Mouse (Mus musculus) forebrain, embryonic 10.5 days (tissue): ENCODE results near the gene Abhd11. TPM values are rescaled to one million over a fixed set of nuclear protein-coding genes. Genes with fewer than 3 reads are reported as not detected.

Experiments
- DNase-seq: peaks from one replicate; pipeline ENCODE4 v3.0.0-alpha.2; 2017; ENCODE audit warnings: low spot score; ENCODE audit errors: extremely low spot score
- H3K27ac ChIP-seq: fragments of 300-500 bp; sonication (generic); 2 replicates; pipeline ENCODE4 v1.5.1; 2016; ENCODE audit warnings: mild to moderate bottlenecking
- H3K27me3 ChIP-seq: fragments of 300-500 bp; sonication (generic); 2 replicates; pipeline ENCODE4 v1.6.1; 2016; ENCODE audit warnings: mild to moderate bottlenecking; ENCODE audit not compliant: poor library complexity, severe bottlenecking
- H3K36me3 ChIP-seq: fragments of 300-500 bp; sonication (generic); replicated peaks from 2 replicates; pipeline ENCODE4 v1.6.1; 2016; ENCODE audit warnings: mild to moderate bottlenecking, moderate library complexity
- H3K4me1 ChIP-seq: fragments of 300-500 bp; sonication (generic); 2 replicates; pipeline ENCODE4 v1.6.1; 2016
- H3K4me3 ChIP-seq: fragments of 300-500 bp; sonication (generic); 2 replicates; pipeline ENCODE4 v1.5.1; 2016; ENCODE audit warnings: mild to moderate bottlenecking, moderate library complexity
- H3K9me3 ChIP-seq: fragments of 300-500 bp; sonication (generic); 2 replicates; pipeline ENCODE4 v1.6.1; 2016; ENCODE audit warnings: mild to moderate bottlenecking, moderate library complexity
- WGBS: fragments of 180-500 bp; shearing (Covaris S2); methylation state at CpG from one replicate; pipeline ENCODE4 v1.1.7; 2016; 5-methylcytosine and 5-hydroxymethylcytosine counted together
- polyA plus RNA-seq: library from polyadenylated mRNA; unstranded; fragments of >200 nt; fragmentation: Nextera tagmentation; extraction: Ambion mirVana; gene quantifications from 2 replicates; pipeline ENCODE4 v1.2.1, GENCODE M21; 2016

Abhd11 gene
- polyA plus RNA-seq, 1 experiment from 2014 or later: 40.8 TPM

GRCm38 (mm10) chr5:135015497-135015896, 6.5 kb downstream of the Abhd11 start:
- no peak overlapping the region for H3K27ac ChIP-seq
- peaks cover 36% of the 10 kb centered on the region for H3K4me1 ChIP-seq
- no peak overlapping the region for H3K4me3 ChIP-seq
- peaks cover 18% of the 10 kb centered on the region for H3K27me3 ChIP-seq
- H3K36me3 ChIP-seq: no peaks in the 10 kb centered on the region
- no peaks in the 10 kb centered on the region for H3K9me3 ChIP-seq
- DNase-seq: peak; percentile 75
- 15% methylated on average over 7 of the region's 7 CpGs for WGBS

- no peaks in the 10 kb centered on the region for H3K9me3 ChIP-seq
- WGBS: 58% methylated on average over 4 of the region's 4 CpGs
- H3K27ac ChIP-seq: no peak overlapping the region
- DNase-seq: no peak
- H3K27me3 ChIP-seq: peaks cover 13% of the 10 kb centered on the region
- no peaks in the 10 kb centered on the region for H3K36me3 ChIP-seq
- no peak overlapping the region for H3K4me3 ChIP-seq
- peaks cover 28% of the 10 kb centered on the region for H3K4me1 ChIP-seq
Observed at GRCm38 (mm10) chr5:135016224-135016759, 7.3 kb downstream of the Abhd11 start.

GRCm38 (mm10) chr5:135021814-135022213, 12.9 kb downstream of the Abhd11 start:
- H3K36me3 ChIP-seq: no peaks in the 10 kb centered on the region
- peaks cover 17% of the 10 kb centered on the region for H3K27me3 ChIP-seq
- peaks cover 35% of the 10 kb centered on the region for H3K4me1 ChIP-seq
- no peak overlapping the region for H3K27ac ChIP-seq
- H3K9me3 ChIP-seq: no peaks in the 10 kb centered on the region
- DNase-seq: no peak
- 83% methylated on average over 6 of the region's 6 CpGs for WGBS
- no peak overlapping the region for H3K4me3 ChIP-seq

GRCm38 (mm10) chr5:135023344-135024173, 14.6 kb downstream of the Abhd11 start, which contains the start of gene Stx1a:
TSS of gene Stx1a (plus strand) at chr5:135023482.
- Histone ChIP-seq H3K27ac (peak within 1 kb of the TSS; percentile 87), H3K9me3 (no peaks in the 10 kb centered on the region), H3K27me3 (peaks cover 17% of the 10 kb centered on the region), H3K4me1 (peaks cover 37% of the 10 kb centered on the region), H3K4me3 (peak within 1 kb of the TSS; percentile 76), H3K36me3 (no peaks in the 10 kb centered on the region)
- under 1% methylated on average over 61 of the region's 61 CpGs for WGBS
- DNase-seq: peak; percentile 89

- Histone ChIP-seq H3K4me3 (peak overlapping the region; percentile 76), H3K27ac (no peak overlapping the region), H3K4me1 (peaks cover 48% of the 10 kb centered on the region), H3K36me3 (no peaks in the 10 kb centered on the region), H3K9me3 (no peaks in the 10 kb centered on the region), H3K27me3 (peaks cover 17% of the 10 kb centered on the region)
- 84% methylated on average over 11 of the region's 11 CpGs for WGBS
- DNase-seq: no peak
Observed at GRCm38 (mm10) chr5:135024665-135025224, 15.8 kb downstream of the Abhd11 start.

GRCm38 (mm10) chr5:135025899-135026298, 16.9 kb downstream of the Abhd11 start:
- WGBS: 30% methylated on average over 7 of the region's 7 CpGs
- Histone ChIP-seq H3K27ac (no peak overlapping the region), H3K36me3 (0 out of 2 replicates have a peak, but pooled peaks cover 2% of the 10 kb centered on the region), H3K4me3 (peak overlapping the region; percentile 7; the same call in 1 of the 2 replicates), H3K9me3 (no peaks in the 10 kb centered on the region), H3K4me1 (peaks cover 48% of the 10 kb centered on the region), H3K27me3 (peaks cover 17% of the 10 kb centered on the region)
- DNase-seq: no peak

GRCm38 (mm10) chr5:135029007-135029854, 20.3 kb downstream of the Abhd11 start:
- Histone ChIP-seq H3K9me3 (peaks cover 6% of the 10 kb centered on the region), H3K36me3 (peaks cover 7% of the 10 kb centered on the region; the same call in 1 of the 2 replicates), H3K27ac (peak overlapping the region; percentile 56), H3K4me1 (peaks cover 31% of the 10 kb centered on the region), H3K27me3 (peaks cover 13% of the 10 kb centered on the region), H3K4me3 (peak overlapping the region; percentile 8; the same call in 1 of the 2 replicates)
- DNase-seq: no peak
- 56% methylated on average over 18 of the region's 18 CpGs for WGBS

- Histone ChIP-seq H3K9me3 (peaks cover 10% of the 10 kb centered on the region), H3K27ac (no peak overlapping the region), H3K4me1 (peaks cover 18% of the 10 kb centered on the region), H3K36me3 (peaks cover 20% of the 10 kb centered on the region), H3K27me3 (no peaks in the 10 kb centered on the region), H3K4me3 (no peak overlapping the region)
- no peak for DNase-seq
- 88% methylated on average over 5 of the region's 5 CpGs for WGBS
Observed at GRCm38 (mm10) chr5:135032581-135032980, 23.6 kb downstream of the Abhd11 start.

GRCm38 (mm10) chr5:135034593-135034992, 25.6 kb downstream of the Abhd11 start:
- no peak overlapping the region for H3K4me3 ChIP-seq
- 96% methylated on average over 2 of the region's 2 CpGs for WGBS
- DNase-seq: no peak

GRCm38 (mm10) chr5:135035608-135036359, 26.8 kb downstream of the Abhd11 start:
- DNase-seq: no peak

More at GRCm38 (mm10) chr5:135034593-135034992, 25.6 kb downstream of the Abhd11 start:
- Histone ChIP-seq H3K36me3 (peaks cover 36% of the 10 kb centered on the region), H3K4me1 (peaks cover 6% of the 10 kb centered on the region), H3K9me3 (peaks cover 10% of the 10 kb centered on the region), H3K27ac (no peak overlapping the region), H3K27me3 (no peaks in the 10 kb centered on the region)

GRCm38 (mm10) chr5:135037946-135038345, 29.0 kb downstream of the Abhd11 start:
- no peak for DNase-seq
- WGBS: 98% methylated on average over 3 of the region's 3 CpGs
- Histone ChIP-seq H3K4me3 (no peak overlapping the region), H3K9me3 (peaks cover 10% of the 10 kb centered on the region), H3K4me1 (peaks cover 32% of the 10 kb centered on the region), H3K27ac (no peak overlapping the region), H3K36me3 (peaks cover 38% of the 10 kb centered on the region), H3K27me3 (no peaks in the 10 kb centered on the region; the same call in 1 of the 2 replicates)

More at GRCm38 (mm10) chr5:135035608-135036359, 26.8 kb downstream of the Abhd11 start:
- WGBS: 63% methylated on average over 18 of the region's 18 CpGs
- H3K4me1 ChIP-seq: peaks cover 18% of the 10 kb centered on the region
- peaks cover 34% of the 10 kb centered on the region for H3K36me3 ChIP-seq
- H3K4me3 ChIP-seq: no peak overlapping the region
- H3K9me3 ChIP-seq: peaks cover 10% of the 10 kb centered on the region
- no peak overlapping the region for H3K27ac ChIP-seq
- no peaks in the 10 kb centered on the region for H3K27me3 ChIP-seq
